Mouse (Mus musculus): Measurements from ENCODE around the gene Cfap77. TPM values are rescaled to one million over a fixed set of nuclear protein-coding genes. Genes with fewer than 3 reads are reported as not detected.

Cfap77 gene
- total RNA-seq, 2 experiments from 2014 or later: not detected

Other genes with a start within 250 kb of the Cfap77 start
- gene Gtf3c4, start 214.7 kb downstream of the Cfap77 start, total RNA-seq (2021): 10 to 100 TPM; 21.9 to 27.2 TPM
- 1 to 10 TPM; 3.9 to 5.0 TPM for gene Ddx31, start 214.7 kb downstream of the Cfap77 start, total RNA-seq (2021)
- gene Barhl1, start 138.4 kb downstream of the Cfap77 start, total RNA-seq (2021): not detected
- gene Ttf1, start 5.2 kb upstream of the Cfap77 start, total RNA-seq (2021): 1 to 10 TPM; 6.0 to 7.7 TPM
- 10 to 100 TPM; 35.8 to 40.8 TPM for gene Setx, start 69.1 kb upstream of the Cfap77 start, total RNA-seq (2021)
- 1 to 10 TPM; 3.0 to 3.4 TPM for gene Ntng2, start 197.9 kb upstream of the Cfap77 start, total RNA-seq (2021)